Mouse (Mus musculus) fat pad, adult 2 months (tissue): Measurements from ENCODE around the gene Mapkap1.

ENCODE experiments used
- DNase-seq: peaks from one replicate; pipeline ENCODE4 v3.0.0-alpha.2; 2011; ENCODE audit warnings: low read depth, low spot score; ENCODE audit errors: extremely low read depth

Mapkap1 gene

GRCm38 (mm10) chr2:34528491-34528890, 121.9 kb downstream of the Mapkap1 start:
- DNase-seq = no peak

- no peak for DNase-seq
Observed at GRCm38 (mm10) chr2:34530042-34530441, 123.5 kb downstream of the Mapkap1 start.

GRCm38 (mm10) chr2:34531801-34532298, 125.3 kb downstream of the Mapkap1 start:
- no peak for DNase-seq

GRCm38 (mm10) chr2:34532394-34532793, 125.8 kb downstream of the Mapkap1 start:
- DNase-seq = no peak

GRCm38 (mm10) chr2:34533281-34533680, 126.7 kb downstream of the Mapkap1 start:
- DNase-seq = no peak

- DNase-seq = no peak
Observed at GRCm38 (mm10) chr2:34534996-34535395, 128.4 kb downstream of the Mapkap1 start.

- no peak for DNase-seq
Observed at GRCm38 (mm10) chr2:34537356-34537755, 130.8 kb downstream of the Mapkap1 start.

- no peak for DNase-seq
Observed at GRCm38 (mm10) chr2:34543581-34543980, 137.0 kb downstream of the Mapkap1 start.

- no peak for DNase-seq
Observed at GRCm38 (mm10) chr2:34544021-34544420, 137.4 kb downstream of the Mapkap1 start.

GRCm38 (mm10) chr2:34544646-34545395, 138.2 kb downstream of the Mapkap1 start:
- DNase-seq = no peak

- DNase-seq = no peak
Observed at GRCm38 (mm10) chr2:34546176-34546677, 139.7 kb downstream of the Mapkap1 start.

GRCm38 (mm10) chr2:34547516-34547915, 140.9 kb downstream of the Mapkap1 start:
- no peak for DNase-seq

- DNase-seq = no peak
Observed at GRCm38 (mm10) chr2:34548961-34549360, 142.4 kb downstream of the Mapkap1 start.

- no peak for DNase-seq
Observed at GRCm38 (mm10) chr2:34549469-34549868, 142.9 kb downstream of the Mapkap1 start.

GRCm38 (mm10) chr2:34552772-34553171, 146.2 kb downstream of the Mapkap1 start:
- DNase-seq = no peak

- DNase-seq = no peak
Observed at GRCm38 (mm10) chr2:34553580-34554231, 147.1 kb downstream of the Mapkap1 start.

- DNase-seq = no peak
Observed at GRCm38 (mm10) chr2:34560146-34560545, 153.6 kb downstream of the Mapkap1 start.

GRCm38 (mm10) chr2:34563089-34563694, 156.6 kb downstream of the Mapkap1 start:
- no peak for DNase-seq

GRCm38 (mm10) chr2:34563865-34564264, 157.3 kb downstream of the Mapkap1 start:
- no peak for DNase-seq

- DNase-seq = no peak
Observed at GRCm38 (mm10) chr2:34566146-34566545, 159.6 kb downstream of the Mapkap1 start.

GRCm38 (mm10) chr2:34566601-34567000, 160.0 kb downstream of the Mapkap1 start:
- no peak for DNase-seq

- DNase-seq = peak; percentile 18
Observed at GRCm38 (mm10) chr2:34569131-34569530, 162.6 kb downstream of the Mapkap1 start.
